ENCODE assay signal across 9 mouse cellular contexts in the genomic region with DNA sequence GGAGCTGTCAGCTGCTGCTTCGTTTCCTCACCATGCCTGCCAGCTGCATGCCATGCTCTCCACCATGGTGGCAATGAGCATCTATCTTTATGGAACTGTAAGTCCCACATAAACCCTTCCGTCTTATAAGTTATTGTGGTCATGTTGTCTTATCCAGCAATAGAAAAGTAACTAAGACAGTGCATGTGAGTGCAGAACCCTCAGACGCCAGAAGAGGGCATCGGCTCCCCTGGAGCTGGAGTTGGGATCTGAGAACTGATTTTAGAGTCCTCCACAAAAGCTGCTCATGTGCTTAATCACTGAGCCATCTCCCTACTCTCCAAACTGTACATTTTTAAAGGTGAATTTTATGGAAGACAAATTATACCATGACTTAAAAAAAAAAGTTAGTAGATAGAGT. TPM values are rescaled to one million over a fixed set of nuclear protein-coding genes. Genes with fewer than 3 reads are reported as not detected.
DNase-seq lines count a peak whose midpoint lies in the region; ATAC-seq and TF ChIP-seq lines count a peak whose summit lies in the region.
"Had no signal": no experiment of that assay in that cellular context is flagged by ENCODE, and none has a peak within 500 bp of the region (broad histone marks: within the 10 kb centered on the region; RNA-seq: fewer than 3 reads in every experiment).

No protein-coding gene starts in this region.

- H3K9ac ChIP-seq in liver, postnatal 0 days (replicated peaks), result no peak overlapping the region
- H3K9ac ChIP-seq in forebrain, embryonic 16.5 days (replicated peaks; ENCODE audit: low read depth, low read length), result no peak overlapping the region
- H3K9ac ChIP-seq in forebrain, embryonic 11.5 days (ENCODE audit: low read length), result no peak overlapping the region
- H3K9ac ChIP-seq: heart, embryonic 15.5 days had no signal

- no peak for ATAC-seq in liver, postnatal 0 days
- no peak for ATAC-seq in forebrain, embryonic 16.5 days
- ATAC-seq in forebrain, embryonic 11.5 days (replicated peaks; ENCODE audit: low FRiP score), result no peak

- TF ChIP-seq CTCF in liver, postnatal 0 days (IDR thresholded peaks at IDR 0.05; ENCODE audit: low read depth), result peak; percentile 73

- TF ChIP-seq EP300 in liver, postnatal 0 days (IDR thresholded peaks at IDR 0.05; ENCODE audit: low read depth), result no peak

- H3K27ac ChIP-seq in liver, postnatal 0 days (ENCODE audit: low read depth), result no peak overlapping the region
- no peak overlapping the region for H3K27ac ChIP-seq in forebrain, embryonic 16.5 days (ENCODE audit: low read length)
- no peak overlapping the region for H3K27ac ChIP-seq in forebrain, embryonic 11.5 days (ENCODE audit: low read depth, low read length)
- H3K27ac ChIP-seq: heart, embryonic 15.5 days had no signal

- H3K9me3 ChIP-seq in liver, postnatal 0 days (ENCODE audit: low read length), result no peaks in the 10 kb centered on the region
- no peaks in the 10 kb centered on the region for H3K9me3 ChIP-seq in forebrain, embryonic 16.5 days (ENCODE audit: control insufficient read depth, low read length)
- no peaks in the 10 kb centered on the region for H3K9me3 ChIP-seq in forebrain, embryonic 11.5 days (ENCODE audit: control insufficient read depth, low read length)
- H3K9me3 ChIP-seq: heart, embryonic 15.5 days had no signal

- no peak overlapping the region for H3K4me2 ChIP-seq in liver, postnatal 0 days (ENCODE audit: low read depth, low read length)
- no peak overlapping the region for H3K4me2 ChIP-seq in forebrain, embryonic 16.5 days (ENCODE audit: low read length)
- no peak overlapping the region for H3K4me2 ChIP-seq in forebrain, embryonic 11.5 days (ENCODE audit: low read depth, low read length, severe bottlenecking)
- H3K4me2 ChIP-seq: heart, embryonic 15.5 days had no signal

- no peaks in the 10 kb centered on the region for H3K4me1 ChIP-seq in liver, postnatal 0 days (ENCODE audit: insufficient read depth)
- H3K4me1 ChIP-seq in forebrain, embryonic 16.5 days (replicated peaks; ENCODE audit: control insufficient read depth, insufficient read depth, low read length), result no peaks in the 10 kb centered on the region
- no peaks in the 10 kb centered on the region for H3K4me1 ChIP-seq in forebrain, embryonic 11.5 days (replicated peaks; ENCODE audit: control insufficient read depth, insufficient read depth, low read length)

- H3K4me3 ChIP-seq in liver, postnatal 0 days (ENCODE audit: low read depth, low read length), result no peak overlapping the region
- H3K4me3 ChIP-seq in forebrain, embryonic 16.5 days (replicated peaks; ENCODE audit: low read length), result no peak overlapping the region
- no peak overlapping the region for H3K4me3 ChIP-seq in forebrain, embryonic 11.5 days (ENCODE audit: low read depth, low read length)
- H3K4me3 ChIP-seq: heart, embryonic 15.5 days had no signal

- peak; percentile 39 for DNase-seq in embryo, embryonic 10 days (ENCODE audit: low spot score)
- DNase-seq in embryo, embryonic 9.5 days (ENCODE audit: extremely low spot score), result no peak
- DNase-seq in ovary, postnatal 36 days (ENCODE audit: low spot score), result peak; percentile 40
- DNase-seq in ovary, postnatal 10 days (ENCODE audit: low spot score), result no peak
- DNase-seq in brain, adult 2 months (ENCODE audit: low read depth, low spot score), result peak; percentile 3
- peak; percentile 56 for DNase-seq in liver, postnatal 0 days
- DNase-seq in forebrain, embryonic 11.5 days (ENCODE audit: low spot score), result no peak

- no peaks in the 10 kb centered on the region for H3K36me3 ChIP-seq in liver, postnatal 0 days (replicated peaks; ENCODE audit: insufficient read depth, low read length)
- no peaks in the 10 kb centered on the region for H3K36me3 ChIP-seq in forebrain, embryonic 16.5 days (ENCODE audit: control insufficient read depth, insufficient read depth)
- H3K36me3 ChIP-seq in forebrain, embryonic 11.5 days (ENCODE audit: control insufficient read depth, insufficient read depth, low read length), result no peaks in the 10 kb centered on the region
- H3K36me3 ChIP-seq: heart, embryonic 15.5 days had no signal

- 54% methylated on average over 4 of the region's 4 CpGs for WGBS in liver, postnatal 0 days (ENCODE audit: insufficient replicate concordance)
- WGBS in forebrain, embryonic 16.5 days, result 77% methylated on average over 4 of the region's 4 CpGs
- 62% methylated on average over 4 of the region's 4 CpGs for WGBS in forebrain, embryonic 11.5 days

- 0 out of 2 replicates have a peak, but pooled peaks cover 8% of the 10 kb centered on the region for H3K27me3 ChIP-seq in liver, postnatal 0 days (ENCODE audit: insufficient read depth, low read length)
- no peaks in the 10 kb centered on the region for H3K27me3 ChIP-seq in forebrain, embryonic 16.5 days (replicated peaks; ENCODE audit: control insufficient read depth, insufficient read depth, low read length)
- no peaks in the 10 kb centered on the region for H3K27me3 ChIP-seq in forebrain, embryonic 11.5 days (ENCODE audit: control insufficient read depth, insufficient read depth, low read length)

RNA-seq across cellular contexts. Expression of a gene that starts 14.1 kb away (rescaled TPM):
- polyA plus RNA-seq in liver, postnatal 0 days (2015; fragmentation: Nextera tagmentation; extraction: Ambion mirVana), result 0.92 and 1.00 TPM in 2 replicates
- 1.4 and 1.6 TPM in 2 replicates for polyA plus RNA-seq in forebrain, embryonic 16.5 days (2015; fragmentation: Nextera tagmentation; extraction: Ambion mirVana)
- polyA plus RNA-seq in forebrain, embryonic 11.5 days (2014; fragmentation: Nextera tagmentation; extraction: Ambion mirVana), result 2.0 and 2.4 TPM in 2 replicates

RNA-seq across cellular contexts. Expression of a gene that starts 43.6 kb away (rescaled TPM):
- 4.9 and 5.7 TPM in 2 replicates for polyA plus RNA-seq in liver, postnatal 0 days (2015; fragmentation: Nextera tagmentation; extraction: Ambion mirVana)
- 11.3 TPM in 2 replicates for polyA plus RNA-seq in forebrain, embryonic 16.5 days (2015; fragmentation: Nextera tagmentation; extraction: Ambion mirVana)
- polyA plus RNA-seq in forebrain, embryonic 11.5 days (2014; fragmentation: Nextera tagmentation; extraction: Ambion mirVana), result 20.7 and 25.4 TPM in 2 replicates

RNA-seq across cellular contexts. Expression of a gene that starts 52.6 kb away (rescaled TPM):
- 0.18 and 0.27 TPM in 2 replicates for polyA plus RNA-seq in liver, postnatal 0 days (2015; fragmentation: Nextera tagmentation; extraction: Ambion mirVana)
- polyA plus RNA-seq in forebrain, embryonic 16.5 days (2015; fragmentation: Nextera tagmentation; extraction: Ambion mirVana), result 27.7 and 29.5 TPM in 2 replicates
- polyA plus RNA-seq in forebrain, embryonic 11.5 days (2014; fragmentation: Nextera tagmentation; extraction: Ambion mirVana), result 10.2 and 10.3 TPM in 2 replicates

Comparison
In these comparisons a context has a peak if more than half of its experiments do, and no peak if none do; other contexts are left out.
1. DNase-seq: peak in embryo, embryonic 10 days (single experiment), ovary, postnatal 36 days (single experiment), brain, adult 2 months (single experiment) and liver, postnatal 0 days (single experiment); none in embryo, embryonic 9.5 days (single experiment), ovary, postnatal 10 days (single experiment) and forebrain, embryonic 11.5 days (single experiment).